29 mouse cellular contexts compared by ENCODE assay signal in the genomic region with DNA sequence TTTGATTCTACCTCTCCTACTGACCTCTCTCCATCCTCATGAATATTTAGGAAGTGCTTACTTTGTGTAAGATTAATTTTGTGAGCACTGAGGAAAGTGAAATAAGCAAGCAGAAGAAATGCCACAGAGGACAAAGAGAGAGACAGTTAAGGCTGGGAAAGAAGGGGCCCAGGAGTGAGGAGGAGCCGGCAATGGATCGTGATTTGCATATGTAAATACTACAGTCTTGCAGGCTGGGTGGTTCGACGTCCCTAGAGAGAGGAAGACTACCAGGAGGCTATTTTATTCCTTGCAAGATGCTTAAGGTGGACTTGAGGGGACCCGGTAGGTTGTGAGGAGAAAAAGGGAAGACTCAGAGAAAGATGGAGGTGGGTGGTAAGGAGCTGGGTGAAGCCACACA. TPM values are rescaled to one million over a fixed set of nuclear protein-coding genes. Genes with fewer than 3 reads are reported as not detected.
A peak's percentile ranks its signal among the peaks of the same experiment; 100 is the strongest.
DNase-seq lines count a peak whose midpoint lies in the region; ATAC-seq lines count a peak whose summit lies in the region.
"Had no signal": no experiment of that assay in that cellular context is flagged by ENCODE, and none has a peak within 500 bp of the region (broad histone marks: within the 10 kb centered on the region; RNA-seq: fewer than 3 reads in every experiment).

No protein-coding gene starts in this region.

- peaks cover 20% of the 10 kb centered on the region; the same call in 1 of the 2 replicates for H3K36me3 ChIP-seq in hindbrain, embryonic 14.5 days (replicated peaks; ENCODE audit: control insufficient read depth, insufficient read depth)
- no peaks in the 10 kb centered on the region for H3K36me3 ChIP-seq in hindbrain, embryonic 12.5 days
- no peaks in the 10 kb centered on the region for H3K36me3 ChIP-seq in midbrain, embryonic 16.5 days (ENCODE audit: control insufficient read depth, insufficient read depth, low read length)
- peaks cover 8% of the 10 kb centered on the region for H3K36me3 ChIP-seq in midbrain, embryonic 14.5 days (ENCODE audit: control insufficient read depth, insufficient read depth, low read length)
- peaks cover 2% of the 10 kb centered on the region; the same call in 1 of the 2 replicates for H3K36me3 ChIP-seq in ES-E14 (ENCODE audit: control insufficient read depth, insufficient read depth, low read length, poor library complexity, severe bottlenecking)
- no peaks in the 10 kb centered on the region for H3K36me3 ChIP-seq in neural tube, embryonic 15.5 days
- H3K36me3 ChIP-seq: heart, embryonic 10.5 days; heart, embryonic 15.5 days; limb, embryonic 12.5 days; liver, embryonic 15.5 days had no signal

- in situ Hi-C loops in ES-E14 (cut with MboI; ENCODE audit: low sequenced_read_pairs in 2 of 2, unreplicated experiment in 2 of 2): loop anchor here in 1 of 2 experiments (10.0 kb wide), 1 partner anchor 186 kb away; the partner anchor contains the start of gene Pabpn1

- H3K9me3 ChIP-seq in hindbrain, embryonic 14.5 days (ENCODE audit: control insufficient read depth, low read length): no peaks in the 10 kb centered on the region
- H3K9me3 ChIP-seq in hindbrain, embryonic 12.5 days (replicated peaks): no peaks in the 10 kb centered on the region
- H3K9me3 ChIP-seq in midbrain, embryonic 16.5 days (replicated peaks; ENCODE audit: control insufficient read depth, low read length, poor library complexity, severe bottlenecking): no peaks in the 10 kb centered on the region
- H3K9me3 ChIP-seq in midbrain, embryonic 14.5 days (ENCODE audit: control insufficient read depth, low read length): no peaks in the 10 kb centered on the region
- no peaks in the 10 kb centered on the region for H3K9me3 ChIP-seq in ES-E14 (ENCODE audit: control insufficient read depth, insufficient read depth, low read depth, low read length)
- H3K9me3 ChIP-seq in neural tube, embryonic 15.5 days (replicated peaks): no peaks in the 10 kb centered on the region
- H3K9me3 ChIP-seq: heart, embryonic 10.5 days; heart, embryonic 15.5 days; limb, embryonic 12.5 days; liver, embryonic 15.5 days had no signal

- H3K4me1 ChIP-seq in hindbrain, embryonic 14.5 days (replicated peaks; ENCODE audit: control insufficient read depth, insufficient read depth, low read length): peaks cover 47% of the 10 kb centered on the region
- peaks cover 47% of the 10 kb centered on the region for H3K4me1 ChIP-seq in hindbrain, embryonic 12.5 days
- peaks cover 44% of the 10 kb centered on the region for H3K4me1 ChIP-seq in midbrain, embryonic 16.5 days (ENCODE audit: control insufficient read depth, insufficient read depth, low read length)
- peaks cover 44% of the 10 kb centered on the region for H3K4me1 ChIP-seq in midbrain, embryonic 14.5 days (ENCODE audit: control insufficient read depth, insufficient read depth, low read length)
- H3K4me1 ChIP-seq in ES-E14 (ENCODE audit: control insufficient read depth in 2 of 2, insufficient read depth in 2 of 2, low read length in 2 of 2, poor library complexity in 1 of 2): peaks cover 19% of the 10 kb centered on the region in 2 experiments
- peaks cover 74% of the 10 kb centered on the region for H3K4me1 ChIP-seq in neural tube, embryonic 15.5 days

- no peak for ATAC-seq in hindbrain, embryonic 14.5 days (ENCODE audit: low FRiP score)
- ATAC-seq in hindbrain, embryonic 12.5 days (ENCODE audit: low FRiP score): no peak
- no peak for ATAC-seq in midbrain, embryonic 16.5 days
- no peak for ATAC-seq in midbrain, embryonic 14.5 days (ENCODE audit: low FRiP score, low TSS enrichment)
- no peak for ATAC-seq in neural tube, embryonic 15.5 days (ENCODE audit: low FRiP score)
- no peak for ATAC-seq in granulocyte monocyte progenitor cell, adult 5-6 weeks (replicated peaks; ENCODE audit: poor library complexity, severe bottlenecking)
- ATAC-seq: intestine, embryonic 16.5 days had no signal

- no peaks in the 10 kb centered on the region for H3K27me3 ChIP-seq in hindbrain, embryonic 14.5 days (ENCODE audit: control insufficient read depth, insufficient read depth, low read length)
- peaks cover 13% of the 10 kb centered on the region; the same call in 1 of the 2 replicates for H3K27me3 ChIP-seq in hindbrain, embryonic 12.5 days
- H3K27me3 ChIP-seq in midbrain, embryonic 16.5 days (ENCODE audit: control insufficient read depth, insufficient read depth, low read depth, low read length): no peaks in the 10 kb centered on the region
- H3K27me3 ChIP-seq in midbrain, embryonic 14.5 days (ENCODE audit: control insufficient read depth, insufficient read depth, low read length): no peaks in the 10 kb centered on the region
- H3K27me3 ChIP-seq in neural tube, embryonic 15.5 days (replicated peaks): no peaks in the 10 kb centered on the region

- no peak overlapping the region for H3K9ac ChIP-seq in hindbrain, embryonic 14.5 days
- H3K9ac ChIP-seq in hindbrain, embryonic 12.5 days: no peak overlapping the region
- no peak overlapping the region for H3K9ac ChIP-seq in midbrain, embryonic 16.5 days (ENCODE audit: low read depth, low read length)
- no peak overlapping the region for H3K9ac ChIP-seq in midbrain, embryonic 14.5 days (replicated peaks; ENCODE audit: low read length)
- no peak overlapping the region; the same call in 1 of the 2 replicates for H3K9ac ChIP-seq in ES-E14 (ENCODE audit: insufficient read depth, low read depth, low read length, poor library complexity, severe bottlenecking)
- H3K9ac ChIP-seq in neural tube, embryonic 15.5 days (replicated peaks): no peak overlapping the region
- H3K9ac ChIP-seq: heart, embryonic 15.5 days; limb, embryonic 12.5 days; liver, embryonic 15.5 days; lung, embryonic 14.5 days had no signal

- H3K4me3 ChIP-seq in hindbrain, embryonic 14.5 days (replicated peaks; ENCODE audit: low read length): no peak overlapping the region
- no peak overlapping the region for H3K4me3 ChIP-seq in hindbrain, embryonic 12.5 days
- H3K4me3 ChIP-seq in midbrain, embryonic 16.5 days (ENCODE audit: low read depth, low read length): no peak overlapping the region
- H3K4me3 ChIP-seq in midbrain, embryonic 14.5 days (replicated peaks; ENCODE audit: low read depth, low read length): no peak overlapping the region
- H3K4me3 ChIP-seq in ES-E14 (ENCODE audit: insufficient read depth in 1 of 2, low read depth in 1 of 2, low read length in 2 of 2, poor library complexity in 1 of 2, severe bottlenecking in 1 of 2): peak overlapping the region; percentile 11 to 12; a peak in 1 of 4 replicates
- H3K4me3 ChIP-seq in neural tube, embryonic 15.5 days (replicated peaks): no peak overlapping the region
- H3K4me3 ChIP-seq: erythroblast, embryonic 14.5 days; heart, embryonic 10.5 days; heart, embryonic 15.5 days; left cerebral cortex, adult 2 months; limb, embryonic 12.5 days; liver, embryonic 15.5 days had no signal

- WGBS in hindbrain, embryonic 14.5 days: 28% methylated on average over 5 of the region's 5 CpGs
- 20% methylated on average over 5 of the region's 5 CpGs for WGBS in hindbrain, embryonic 12.5 days
- WGBS in midbrain, embryonic 16.5 days: 27% methylated on average over 5 of the region's 5 CpGs
- 22% methylated on average over 5 of the region's 5 CpGs for WGBS in midbrain, embryonic 14.5 days
- WGBS in neural tube, embryonic 15.5 days: 11% methylated on average over 5 of the region's 5 CpGs

- peak overlapping the region; percentile 51; the same call in 1 of the 2 replicates for H3K27ac ChIP-seq in hindbrain, embryonic 14.5 days
- H3K27ac ChIP-seq in hindbrain, embryonic 12.5 days: no peak overlapping the region
- H3K27ac ChIP-seq in midbrain, embryonic 16.5 days (ENCODE audit: low read length): peak overlapping the region; percentile 5; the same call in 1 of the 2 replicates
- no peak overlapping the region for H3K27ac ChIP-seq in midbrain, embryonic 14.5 days (replicated peaks; ENCODE audit: low read depth, low read length)
- H3K27ac ChIP-seq in ES-E14 (ENCODE audit: insufficient read depth, low read depth, low read length, poor library complexity, severe bottlenecking): no peak overlapping the region; the same call in 1 of the 2 replicates
- H3K27ac ChIP-seq in neural tube, embryonic 15.5 days (replicated peaks): peak overlapping the region; percentile 66
- H3K27ac ChIP-seq: heart, embryonic 10.5 days; heart, embryonic 15.5 days; kidney, postnatal 0 days; left cerebral cortex, adult 2 months; limb, embryonic 12.5 days; liver, embryonic 15.5 days had no signal

- no peak for DNase-seq in hindbrain, embryonic 14.5 days (ENCODE audit: low spot score)
- DNase-seq in midbrain, embryonic 14.5 days: no peak
- no peak for DNase-seq in ES-E14 (ENCODE audit: low read depth, low spot score)
- DNase-seq: adrenal gland, postnatal 25 days; B cell, adult 2 months; cerebellum, adult 11-12 months; cerebellum, postnatal 10 days; gastrocnemius, postnatal 14 days; heart, adult 11 months; heart, postnatal 36 days; kidney, adult 8-10 months; layer of hippocampus, adult 9-11 months; lung, embryonic 14.5 days; lung, postnatal 14 days; thymus, adult 2 months; thymus, postnatal 36 days had no signal

- H3K4me2 ChIP-seq in hindbrain, embryonic 14.5 days (replicated peaks): no peak overlapping the region
- no peak overlapping the region for H3K4me2 ChIP-seq in hindbrain, embryonic 12.5 days (replicated peaks)
- H3K4me2 ChIP-seq in midbrain, embryonic 16.5 days (ENCODE audit: low read length): no peak overlapping the region
- no peak overlapping the region for H3K4me2 ChIP-seq in midbrain, embryonic 14.5 days (ENCODE audit: low read length)
- no peak overlapping the region for H3K4me2 ChIP-seq in neural tube, embryonic 15.5 days
- H3K4me2 ChIP-seq: heart, embryonic 15.5 days; limb, embryonic 12.5 days; liver, embryonic 15.5 days; lung, embryonic 14.5 days had no signal

RNA-seq across cellular contexts. Expression of gene Zfhx2, which starts 11.0 kb away (rescaled TPM):
- 17.8 and 21.5 TPM in 2 replicates for polyA plus RNA-seq in hindbrain, embryonic 14.5 days (2014; fragmentation: Nextera tagmentation; extraction: Ambion mirVana)
- 30.9 and 33.1 TPM in 2 replicates for polyA plus RNA-seq in hindbrain, embryonic 12.5 days (2016; fragmentation: Nextera tagmentation; extraction: Ambion mirVana)
- 25.9 and 34.6 TPM in 2 replicates for polyA plus RNA-seq in midbrain, embryonic 16.5 days (2015; fragmentation: Nextera tagmentation; extraction: Ambion mirVana)
- polyA plus RNA-seq in midbrain, embryonic 14.5 days (2014; fragmentation: Nextera tagmentation; extraction: Ambion mirVana): 24.9 and 28.4 TPM in 2 replicates
- total RNA-seq in ES-E14 (2012; rRNA removed): 9.4 and 12.4 TPM in 2 replicates
- 20.3 and 24.5 TPM in 2 replicates for polyA plus RNA-seq in neural tube, embryonic 15.5 days (2015; fragmentation: Nextera tagmentation; extraction: Ambion mirVana)
- total RNA-seq in granulocyte monocyte progenitor cell, adult 5-6 weeks (2014; fragmentation: Nextera tagmentation): 3.0 and 5.2 TPM in 2 replicates
- 0.26 and 0.82 TPM in 2 replicates for total RNA-seq in granulocyte monocyte progenitor cell, adult 5-6 weeks (2017)

RNA-seq across cellular contexts. Expression of gene Thtpa, which starts 13.5 kb away (rescaled TPM):
- 30.4 and 30.7 TPM in 2 replicates for polyA plus RNA-seq in hindbrain, embryonic 14.5 days (2014; fragmentation: Nextera tagmentation; extraction: Ambion mirVana)
- polyA plus RNA-seq in hindbrain, embryonic 12.5 days (2016; fragmentation: Nextera tagmentation; extraction: Ambion mirVana): 27.3 and 27.7 TPM in 2 replicates
- 37.0 and 38.6 TPM in 2 replicates for polyA plus RNA-seq in midbrain, embryonic 16.5 days (2015; fragmentation: Nextera tagmentation; extraction: Ambion mirVana)
- 27.9 and 33.7 TPM in 2 replicates for polyA plus RNA-seq in midbrain, embryonic 14.5 days (2014; fragmentation: Nextera tagmentation; extraction: Ambion mirVana)
- total RNA-seq in ES-E14 (2012; rRNA removed): 7.9 and 11.9 TPM in 2 replicates
- 27.9 and 31.6 TPM in 2 replicates for polyA plus RNA-seq in neural tube, embryonic 15.5 days (2015; fragmentation: Nextera tagmentation; extraction: Ambion mirVana)
- 11.9 and 16.2 TPM in 2 replicates for total RNA-seq in granulocyte monocyte progenitor cell, adult 5-6 weeks (2014; fragmentation: Nextera tagmentation)
- 10.0 and 13.0 TPM in 2 replicates for total RNA-seq in granulocyte monocyte progenitor cell, adult 5-6 weeks (2017)

RNA-seq across cellular contexts. Expression of gene Ap1g2, which starts 25.3 kb away (rescaled TPM):
- polyA plus RNA-seq in hindbrain, embryonic 14.5 days (2014; fragmentation: Nextera tagmentation; extraction: Ambion mirVana): 6.3 and 8.6 TPM in 2 replicates
- 9.4 and 10.1 TPM in 2 replicates for polyA plus RNA-seq in hindbrain, embryonic 12.5 days (2016; fragmentation: Nextera tagmentation; extraction: Ambion mirVana)
- polyA plus RNA-seq in midbrain, embryonic 16.5 days (2015; fragmentation: Nextera tagmentation; extraction: Ambion mirVana): 9.0 and 9.2 TPM in 2 replicates
- polyA plus RNA-seq in midbrain, embryonic 14.5 days (2014; fragmentation: Nextera tagmentation; extraction: Ambion mirVana): 6.8 and 7.6 TPM in 2 replicates
- 5.9 and 14.1 TPM in 2 replicates for total RNA-seq in ES-E14 (2012; rRNA removed)
- polyA plus RNA-seq in neural tube, embryonic 15.5 days (2015; fragmentation: Nextera tagmentation; extraction: Ambion mirVana): 6.2 and 12.4 TPM in 2 replicates
- 56.6 and 87.9 TPM in 2 replicates for total RNA-seq in granulocyte monocyte progenitor cell, adult 5-6 weeks (2014; fragmentation: Nextera tagmentation)
- total RNA-seq in granulocyte monocyte progenitor cell, adult 5-6 weeks (2017): 12.4 and 15.1 TPM in 2 replicates

RNA-seq across cellular contexts. Expression of gene Jph4, which starts 35.6 kb away (rescaled TPM):
- 35.4 and 42.7 TPM in 2 replicates for polyA plus RNA-seq in hindbrain, embryonic 14.5 days (2014; fragmentation: Nextera tagmentation; extraction: Ambion mirVana)
- 10.5 and 11.5 TPM in 2 replicates for polyA plus RNA-seq in hindbrain, embryonic 12.5 days (2016; fragmentation: Nextera tagmentation; extraction: Ambion mirVana)
- 37.3 and 40.3 TPM in 2 replicates for polyA plus RNA-seq in midbrain, embryonic 16.5 days (2015; fragmentation: Nextera tagmentation; extraction: Ambion mirVana)
- 31.1 and 38.9 TPM in 2 replicates for polyA plus RNA-seq in midbrain, embryonic 14.5 days (2014; fragmentation: Nextera tagmentation; extraction: Ambion mirVana)
- total RNA-seq in ES-E14 (2012; rRNA removed): 1.7 and 3.8 TPM in 2 replicates
- 30.6 and 37.0 TPM in 2 replicates for polyA plus RNA-seq in neural tube, embryonic 15.5 days (2015; fragmentation: Nextera tagmentation; extraction: Ambion mirVana)
- not detected in 2 replicates for total RNA-seq in granulocyte monocyte progenitor cell, adult 5-6 weeks (2014; fragmentation: Nextera tagmentation)
- not detected in 2 replicates for total RNA-seq in granulocyte monocyte progenitor cell, adult 5-6 weeks (2017)
- total RNA-seq: liver, adult 2 months had no signal
- polyA plus RNA-seq: erythroblast, embryonic 14.5 days; liver, adult 2 months had no signal

Comparison
In these comparisons a context has a peak if more than half of its experiments do, and no peak if none do; other contexts are left out.
1. H3K27ac ChIP-seq: peak in hindbrain, embryonic 14.5 days (single experiment), midbrain, embryonic 16.5 days (single experiment) and neural tube, embryonic 15.5 days (single experiment); none in hindbrain, embryonic 12.5 days (single experiment), midbrain, embryonic 14.5 days (single experiment) and ES-E14 (single experiment).
2. H3K4me3 ChIP-seq: peak in ES-E14 (2 of 2); none in hindbrain, embryonic 14.5 days (single experiment), hindbrain, embryonic 12.5 days (single experiment), midbrain, embryonic 16.5 days (single experiment), midbrain, embryonic 14.5 days (single experiment) and neural tube, embryonic 15.5 days (single experiment).